Mouse (Mus musculus): ENCODE measurements at regions not wholly inside any gene's neighbourhood (a gene's known extent, or its start where the extent isn't known, plus 50 kb on each side); places are given as distances from the start of the nearest gene placed in this dataset.

- no peak for DNase-seq (ENCODE audit: low spot score in 2 of 2)
These were observed 192.3 kb downstream of the Gm5447 start for GRCm38 (mm10) chr13:31166286-31166685.

GRCm38 (mm10) chr13:31168854-31169253 lies 194.8 kb downstream of the Gm5447 start:
- no peak for DNase-seq (ENCODE audit: low spot score in 2 of 2)

GRCm38 (mm10) chr13:31171751-31172150 lies 197.7 kb downstream of the Gm5447 start:
- DNase-seq (ENCODE audit: low spot score in 2 of 2) = no peak

GRCm38 (mm10) chr13:31172580-31172979 lies 198.6 kb downstream of the Gm5447 start:
- no peak for DNase-seq (ENCODE audit: low spot score in 2 of 2)

- no peak for DNase-seq (ENCODE audit: low spot score in 2 of 2)
These were observed 204.2 kb downstream of the Gm5447 start for GRCm38 (mm10) chr13:31177999-31178783.

GRCm38 (mm10) chr13:31178964-31179363 lies 205.0 kb downstream of the Gm5447 start:
- DNase-seq (ENCODE audit: low spot score in 2 of 2) = no peak

- no peak for DNase-seq (ENCODE audit: low spot score in 2 of 2)
These were observed 205.5 kb downstream of the Gm5447 start for GRCm38 (mm10) chr13:31179407-31180001.

GRCm38 (mm10) chr13:31181530-31181929 lies 207.5 kb downstream of the Gm5447 start:
- no peak for DNase-seq (ENCODE audit: low spot score in 2 of 2)

GRCm38 (mm10) chr13:31184845-31185834 lies 211.1 kb downstream of the Gm5447 start:
- DNase-seq (ENCODE audit: low spot score in 2 of 2) = no peak

- no peak for DNase-seq (ENCODE audit: low spot score in 2 of 2)
These were observed 213.0 kb downstream of the Gm5447 start for GRCm38 (mm10) chr13:31186805-31187589.

- DNase-seq (ENCODE audit: low spot score in 2 of 2) = no peak
These were observed 215.1 kb downstream of the Gm5447 start for GRCm38 (mm10) chr13:31189116-31189515.

GRCm38 (mm10) chr13:31190036-31190435 lies 216.0 kb downstream of the Gm5447 start:
- DNase-seq (ENCODE audit: low spot score in 2 of 2) = no peak

GRCm38 (mm10) chr13:31191344-31192139 lies 217.5 kb downstream of the Gm5447 start:
- DNase-seq (ENCODE audit: low spot score in 2 of 2) = no peak

- no peak for DNase-seq (ENCODE audit: low spot score in 2 of 2)
These were observed 221.0 kb downstream of the Gm5447 start for GRCm38 (mm10) chr13:31194971-31195370.

GRCm38 (mm10) chr13:31196546-31196945 lies 222.5 kb downstream of the Gm5447 start:
- DNase-seq (ENCODE audit: low spot score in 2 of 2) = no peak

GRCm38 (mm10) chr13:31197593-31197992 lies 223.6 kb downstream of the Gm5447 start:
- DNase-seq (ENCODE audit: low spot score in 2 of 2) = no peak

GRCm38 (mm10) chr13:31199384-31199783 lies 225.4 kb downstream of the Gm5447 start:
- DNase-seq (ENCODE audit: low spot score in 2 of 2) = no peak

- DNase-seq (ENCODE audit: low spot score in 2 of 2) = no peak
These were observed 230.1 kb downstream of the Gm5447 start for GRCm38 (mm10) chr13:31204068-31204467.

GRCm38 (mm10) chr13:31206381-31206780 lies 232.4 kb downstream of the Gm5447 start:
- no peak for DNase-seq (ENCODE audit: low spot score in 2 of 2)

- peak; percentile 20 to 34 for DNase-seq (ENCODE audit: low spot score in 2 of 2)
These were observed 233.7 kb downstream of the Gm5447 start for GRCm38 (mm10) chr13:31207709-31208108.

Measured in gastrocnemius, adult 8-10 months (tissue).